Mouse (Mus musculus): Measurements from ENCODE around the gene Cnnm4.

The Cnnm4 gene

GRCm38 (mm10) chr1:36539186-36539585 lies 67.8 kb downstream of the Cnnm4 start, which contains the start of gene Gm42417:
Gm42417 (minus strand) TSS chr1:36539429.
- in situ Hi-C loops (cut with MboI; ENCODE audit: low sequenced_read_pairs): no loop called here

GRCm38 (mm10) chr1:36540132-36540531 lies 68.7 kb downstream of the Cnnm4 start:
- in situ Hi-C loops (cut with MboI; ENCODE audit: low sequenced_read_pairs): no loop called here

- in situ Hi-C loops (cut with MboI; ENCODE audit: low sequenced_read_pairs): no loop called here
These were observed 69.4 kb downstream of the Cnnm4 start for GRCm38 (mm10) chr1:36540807-36541206.

GRCm38 (mm10) chr1:36541844-36542243 lies 70.4 kb downstream of the Cnnm4 start:
- in situ Hi-C loops (cut with MboI; ENCODE audit: low sequenced_read_pairs): no loop called here

- in situ Hi-C loops (cut with MboI; ENCODE audit: low sequenced_read_pairs): no loop called here
These were observed 71.5 kb downstream of the Cnnm4 start for GRCm38 (mm10) chr1:36542925-36543324.

GRCm38 (mm10) chr1:36545382-36545781 lies 74.0 kb downstream of the Cnnm4 start:
- in situ Hi-C loops (cut with MboI; ENCODE audit: low sequenced_read_pairs): no loop called here

GRCm38 (mm10) chr1:36545845-36546600 lies 74.6 kb downstream of the Cnnm4 start:
- in situ Hi-C loops (cut with MboI; ENCODE audit: low sequenced_read_pairs): no loop called here

- in situ Hi-C loops (cut with MboI; ENCODE audit: low sequenced_read_pairs): no loop called here
These were observed 75.6 kb downstream of the Cnnm4 start, which contains the start of gene Ankrd39 for GRCm38 (mm10) chr1:36546888-36547471. Ankrd39 (minus strand) TSS chr1:36547445.

- in situ Hi-C loops (cut with MboI; ENCODE audit: low sequenced_read_pairs): no loop called here
These were observed 76.7 kb downstream of the Cnnm4 start for GRCm38 (mm10) chr1:36547981-36548598.

- in situ Hi-C loops (cut with MboI; ENCODE audit: low sequenced_read_pairs): no loop called here
These were observed 77.4 kb downstream of the Cnnm4 start for GRCm38 (mm10) chr1:36548771-36549170.

- in situ Hi-C loops (cut with MboI; ENCODE audit: low sequenced_read_pairs): no loop called here
These were observed 78.1 kb downstream of the Cnnm4 start for GRCm38 (mm10) chr1:36549491-36549890.

GRCm38 (mm10) chr1:36550075-36550863 lies 78.8 kb downstream of the Cnnm4 start:
- in situ Hi-C loops (cut with MboI; ENCODE audit: low sequenced_read_pairs): loop anchor here (10.0 kb wide), 1 partner anchor 85 kb away; no protein-coding TSS in a partner anchor

GRCm38 (mm10) chr1:36551904-36552303 lies 80.5 kb downstream of the Cnnm4 start:
- in situ Hi-C loops (cut with MboI; ENCODE audit: low sequenced_read_pairs): loop anchor here (10.0 kb wide), 1 partner anchor 83 kb away; no protein-coding TSS in a partner anchor

- in situ Hi-C loops (cut with MboI; ENCODE audit: low sequenced_read_pairs): loop anchor here (10.0 kb wide), 1 partner anchor 82 kb away; no protein-coding TSS in a partner anchor
These were observed 81.1 kb downstream of the Cnnm4 start for GRCm38 (mm10) chr1:36552506-36552905.

- in situ Hi-C loops (cut with MboI; ENCODE audit: low sequenced_read_pairs): loop anchor here (10.0 kb wide), 1 partner anchor 80 kb away; no protein-coding TSS in a partner anchor
These were observed 83.4 kb downstream of the Cnnm4 start for GRCm38 (mm10) chr1:36554633-36555399.

GRCm38 (mm10) chr1:36555798-36556395 lies 84.5 kb downstream of the Cnnm4 start:
- in situ Hi-C loops (cut with MboI; ENCODE audit: low sequenced_read_pairs): loop anchor here (10.0 kb wide), 1 partner anchor 79 kb away; no protein-coding TSS in a partner anchor

- in situ Hi-C loops (cut with MboI; ENCODE audit: low sequenced_read_pairs): loop anchor here (10.0 kb wide), 1 partner anchor 78 kb away; no protein-coding TSS in a partner anchor
These were observed 85.4 kb downstream of the Cnnm4 start for GRCm38 (mm10) chr1:36556553-36557456.

- in situ Hi-C loops (cut with MboI; ENCODE audit: low sequenced_read_pairs): loop anchor here (10.0 kb wide), 1 partner anchor 77 kb away; no protein-coding TSS in a partner anchor
These were observed 86.1 kb downstream of the Cnnm4 start for GRCm38 (mm10) chr1:36557457-36558011.

Measured in CH12F3 (cell line).